Mouse (Mus musculus): ENCODE measurements at regions not wholly inside any gene's neighbourhood (a gene's known extent, or its start where the extent isn't known, plus 50 kb on each side); places are given as distances from the start of the nearest gene placed in this dataset.

DNA sequence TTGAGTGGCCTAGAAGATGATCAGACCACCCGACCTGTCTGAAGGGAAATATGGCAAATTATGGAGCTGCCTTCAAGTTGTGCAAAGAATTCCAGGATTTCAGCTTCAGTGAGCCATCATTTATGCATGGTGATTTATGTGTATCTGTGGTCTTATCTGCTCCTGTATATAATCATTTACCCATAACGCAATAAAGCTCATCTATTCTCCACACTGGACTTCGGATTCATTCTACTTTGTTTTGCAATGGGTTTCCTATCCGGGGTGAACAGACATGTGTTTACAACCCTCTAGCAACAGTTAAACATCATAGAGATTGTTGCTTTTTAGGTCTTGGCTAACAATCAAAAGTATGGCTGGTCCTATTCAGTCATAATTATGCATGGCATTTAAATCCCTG lies 145.1 kb downstream of the Pcdh10 start:
- no peaks in the 10 kb centered on the region for H3K36me3 ChIP-seq (ENCODE audit: control insufficient read depth, insufficient read depth)
- ATAC-seq (replicated peaks; ENCODE audit: extremely low read depth, insufficient read depth, low FRiP score) = no peak
- no peak overlapping the region for H3K4me2 ChIP-seq (ENCODE audit: low read depth, low read length)
- no peak overlapping the region for H3K4me3 ChIP-seq (ENCODE audit: low read length)
- H3K4me1 ChIP-seq (ENCODE audit: control insufficient read depth, insufficient read depth, low read length) = no peaks in the 10 kb centered on the region
- 71% methylated on average over 4 of the region's 4 CpGs for WGBS
- no peaks in the 10 kb centered on the region for H3K27me3 ChIP-seq (ENCODE audit: control insufficient read depth, insufficient read depth, low read length)
- no peak overlapping the region for H3K9ac ChIP-seq (ENCODE audit: low read length)
- H3K27ac ChIP-seq (ENCODE audit: low read length) = no peak overlapping the region
- no peaks in the 10 kb centered on the region for H3K9me3 ChIP-seq (replicated peaks; ENCODE audit: control insufficient read depth, low read length)

DNA sequence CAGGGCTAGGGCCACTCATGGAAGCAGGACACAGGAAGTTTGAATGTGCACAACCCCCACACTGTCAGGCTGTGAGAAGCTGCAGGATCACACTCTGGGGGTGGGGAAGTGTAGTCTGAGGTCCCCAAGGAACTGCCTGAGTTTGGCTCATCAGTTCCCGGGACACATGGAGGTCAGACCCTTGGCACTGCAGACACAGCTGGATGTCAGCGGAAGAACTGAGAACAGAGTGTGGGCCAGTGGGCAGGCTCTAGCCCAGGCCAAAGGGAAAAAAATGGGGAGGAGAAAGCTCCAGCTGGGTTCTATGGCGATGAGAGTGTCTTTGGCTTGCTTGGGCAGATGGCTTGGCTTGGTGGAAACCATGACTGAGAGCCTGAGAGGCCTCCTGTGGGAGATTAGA lies 168.9 kb downstream of the Pcdh10 start:
- 76% methylated on average over 3 of the region's 3 CpGs for WGBS
- H3K4me2 ChIP-seq (ENCODE audit: low read depth, low read length) = no peak overlapping the region
- H3K4me1 ChIP-seq (ENCODE audit: control insufficient read depth, insufficient read depth, low read length) = no peaks in the 10 kb centered on the region
- no peak overlapping the region for H3K4me3 ChIP-seq (ENCODE audit: low read length)
- H3K36me3 ChIP-seq (ENCODE audit: control insufficient read depth, insufficient read depth) = no peaks in the 10 kb centered on the region
- no peak overlapping the region for H3K9ac ChIP-seq (ENCODE audit: low read length)
- no peak for ATAC-seq (replicated peaks; ENCODE audit: extremely low read depth, insufficient read depth, low FRiP score)
- H3K9me3 ChIP-seq (replicated peaks; ENCODE audit: control insufficient read depth, low read length) = 0 out of 2 replicates have a peak, but pooled peaks cover 2% of the 10 kb centered on the region
- no peaks in the 10 kb centered on the region for H3K27me3 ChIP-seq (ENCODE audit: control insufficient read depth, insufficient read depth, low read length)
- H3K27ac ChIP-seq (ENCODE audit: low read length) = no peak overlapping the region

DNA sequence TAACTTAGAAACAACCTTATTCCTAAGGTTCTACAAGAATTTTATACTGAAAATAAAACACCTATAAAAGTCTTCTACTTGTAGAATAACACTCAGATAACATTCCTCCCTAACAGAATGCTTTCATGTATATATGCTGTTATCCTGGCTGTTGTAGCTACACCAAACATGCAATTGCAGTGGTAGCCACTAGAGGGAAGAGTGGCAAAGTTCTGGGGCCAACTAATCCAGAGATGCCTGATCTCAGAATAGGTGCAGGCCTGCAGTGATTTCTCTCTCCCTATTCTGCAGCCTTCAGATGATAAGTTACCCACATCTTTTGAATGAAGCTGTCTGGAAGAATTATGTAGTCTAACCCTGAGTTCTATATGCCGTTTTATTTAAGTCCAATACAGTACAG lies 177.5 kb downstream of the Pcdh10 start:
- Histone ChIP-seq H3K4me1 (ENCODE audit: control insufficient read depth, insufficient read depth, low read length) (no peaks in the 10 kb centered on the region), H3K9me3 (replicated peaks; ENCODE audit: control insufficient read depth, low read length) (no peaks in the 10 kb centered on the region), H3K27ac (ENCODE audit: low read length) (no peak overlapping the region), H3K9ac (ENCODE audit: low read length) (no peak overlapping the region), H3K4me3 (ENCODE audit: low read length) (no peak overlapping the region), H3K4me2 (ENCODE audit: low read depth, low read length) (no peak overlapping the region), H3K27me3 (ENCODE audit: control insufficient read depth, insufficient read depth, low read length) (no peaks in the 10 kb centered on the region), H3K36me3 (ENCODE audit: control insufficient read depth, insufficient read depth) (no peaks in the 10 kb centered on the region)
- ATAC-seq (replicated peaks; ENCODE audit: extremely low read depth, insufficient read depth, low FRiP score) = no peak
- 24% methylated on average over 1 of the region's 1 CpGs for WGBS

DNA sequence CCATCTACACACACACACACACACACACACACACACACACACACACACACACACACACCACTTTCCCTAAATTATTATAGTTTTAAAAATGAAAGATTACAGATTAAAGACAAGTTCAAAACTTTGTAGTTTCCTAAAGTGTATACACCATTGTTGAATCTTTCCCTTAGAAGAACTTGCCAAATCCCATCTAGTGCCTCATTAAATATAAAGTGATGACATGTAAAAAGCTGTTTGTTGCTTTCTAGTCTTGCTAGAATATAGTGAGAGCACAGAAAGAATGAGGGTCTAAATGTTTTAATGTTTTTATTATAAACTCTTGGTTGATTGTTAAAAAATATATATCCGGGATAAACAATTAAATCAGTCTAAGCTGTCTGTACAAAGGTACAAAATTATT lies 194.8 kb downstream of the Pcdh10 start:
- no peaks in the 10 kb centered on the region for H3K36me3 ChIP-seq (ENCODE audit: control insufficient read depth, insufficient read depth)
- H3K4me3 ChIP-seq (ENCODE audit: low read length) = no peak overlapping the region
- H3K27ac ChIP-seq (ENCODE audit: low read length) = no peak overlapping the region
- H3K4me2 ChIP-seq (ENCODE audit: low read depth, low read length) = no peak overlapping the region
- 82% methylated on average over 1 of the region's 1 CpGs for WGBS
- no peak for ATAC-seq (replicated peaks; ENCODE audit: extremely low read depth, insufficient read depth, low FRiP score)
- H3K27me3 ChIP-seq (ENCODE audit: control insufficient read depth, insufficient read depth, low read length) = no peaks in the 10 kb centered on the region
- no peak overlapping the region for H3K9ac ChIP-seq (ENCODE audit: low read length)
- H3K9me3 ChIP-seq (replicated peaks; ENCODE audit: control insufficient read depth, low read length) = no peaks in the 10 kb centered on the region
- no peaks in the 10 kb centered on the region for H3K4me1 ChIP-seq (ENCODE audit: control insufficient read depth, insufficient read depth, low read length)

DNA sequence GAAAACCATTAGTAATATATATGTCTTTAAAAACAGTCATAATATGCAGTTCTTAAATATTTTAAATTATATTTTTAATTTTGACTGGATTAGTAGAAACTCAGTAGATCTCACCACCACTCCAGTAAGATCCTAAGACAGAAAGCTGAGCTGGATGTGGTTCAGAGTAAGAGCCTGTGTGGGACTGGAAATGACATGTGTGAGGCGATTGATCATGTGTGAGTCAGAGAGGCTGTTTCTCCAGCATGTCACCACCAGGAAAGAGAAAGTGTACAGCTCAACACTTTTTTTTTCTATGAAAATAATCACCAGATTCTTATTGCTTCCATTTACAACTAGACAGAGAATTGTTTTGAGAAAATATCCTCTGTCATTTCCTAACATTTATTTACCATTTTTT lies 198.8 kb downstream of the Pcdh10 start:
- ATAC-seq (replicated peaks; ENCODE audit: extremely low read depth, insufficient read depth, low FRiP score) = no peak
- Histone ChIP-seq H3K9ac (ENCODE audit: low read length) (no peak overlapping the region), H3K4me2 (ENCODE audit: low read depth, low read length) (no peak overlapping the region), H3K4me1 (ENCODE audit: control insufficient read depth, insufficient read depth, low read length) (no peaks in the 10 kb centered on the region), H3K36me3 (ENCODE audit: control insufficient read depth, insufficient read depth) (no peaks in the 10 kb centered on the region), H3K27ac (ENCODE audit: low read length) (no peak overlapping the region), H3K27me3 (ENCODE audit: control insufficient read depth, insufficient read depth, low read length) (no peaks in the 10 kb centered on the region), H3K4me3 (ENCODE audit: low read length) (no peak overlapping the region), H3K9me3 (replicated peaks; ENCODE audit: control insufficient read depth, low read length) (no peaks in the 10 kb centered on the region)
- WGBS = 71% methylated on average over 1 of the region's 1 CpGs

DNA sequence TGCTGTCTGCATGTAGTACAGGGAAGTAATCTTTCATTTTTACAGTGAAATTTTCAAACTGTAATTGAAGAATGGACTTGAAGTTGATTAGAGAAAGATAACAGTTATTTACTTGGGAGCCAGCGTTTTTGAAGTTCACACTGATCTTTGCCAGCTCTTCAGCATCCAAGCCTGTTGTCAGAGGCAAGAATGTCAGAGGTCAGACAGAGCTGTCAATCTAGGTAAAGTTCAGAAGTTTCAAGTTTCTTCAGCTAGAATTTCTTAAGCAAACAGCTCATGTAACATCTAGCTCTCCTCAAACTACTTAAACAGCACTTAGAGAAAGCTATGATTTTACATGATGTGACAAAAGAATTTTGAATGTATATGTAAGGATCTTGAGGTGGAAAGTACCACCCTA lies 215.4 kb downstream of the Pcdh10 start:
- no peak overlapping the region for H3K4me2 ChIP-seq (ENCODE audit: low read depth, low read length)
- no peaks in the 10 kb centered on the region for H3K36me3 ChIP-seq (ENCODE audit: control insufficient read depth, insufficient read depth)
- 43% methylated on average over 1 of the region's 1 CpGs for WGBS
- no peaks in the 10 kb centered on the region for H3K27me3 ChIP-seq (ENCODE audit: control insufficient read depth, insufficient read depth, low read length)
- H3K9ac ChIP-seq (ENCODE audit: low read length) = no peak overlapping the region
- H3K4me3 ChIP-seq (ENCODE audit: low read length) = no peak overlapping the region
- no peak overlapping the region for H3K27ac ChIP-seq (ENCODE audit: low read length)
- H3K4me1 ChIP-seq (ENCODE audit: control insufficient read depth, insufficient read depth, low read length) = no peaks in the 10 kb centered on the region
- ATAC-seq (replicated peaks; ENCODE audit: extremely low read depth, insufficient read depth, low FRiP score) = no peak
- no peaks in the 10 kb centered on the region for H3K9me3 ChIP-seq (replicated peaks; ENCODE audit: control insufficient read depth, low read length)

DNA sequence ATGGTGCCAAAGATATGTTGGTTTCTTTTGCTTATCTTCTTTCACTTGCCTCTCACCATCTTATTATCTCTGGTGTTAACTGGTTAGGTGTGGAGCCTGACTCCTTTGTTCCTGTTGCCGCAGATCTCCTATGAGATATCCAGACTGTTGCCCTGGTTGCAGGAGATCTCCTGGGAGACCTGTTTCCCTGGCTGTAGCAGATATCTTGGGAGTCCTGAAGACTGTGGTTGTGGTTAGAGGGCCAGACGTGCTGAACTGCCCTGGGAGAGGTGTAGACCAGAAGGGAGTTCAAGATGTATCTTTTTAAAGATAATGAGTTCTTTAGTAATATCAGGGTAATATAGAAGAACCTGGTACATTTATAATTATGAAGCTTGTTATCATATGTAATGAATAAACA lies 224.1 kb downstream of the Pcdh10 start:
- Histone ChIP-seq H3K4me1 (ENCODE audit: control insufficient read depth, insufficient read depth, low read length) (no peaks in the 10 kb centered on the region), H3K27ac (ENCODE audit: low read length) (no peak overlapping the region), H3K9ac (ENCODE audit: low read length) (no peak overlapping the region), H3K4me2 (ENCODE audit: low read depth, low read length) (no peak overlapping the region), H3K9me3 (replicated peaks; ENCODE audit: control insufficient read depth, low read length) (no peaks in the 10 kb centered on the region), H3K4me3 (ENCODE audit: low read length) (no peak overlapping the region), H3K36me3 (ENCODE audit: control insufficient read depth, insufficient read depth) (no peaks in the 10 kb centered on the region), H3K27me3 (ENCODE audit: control insufficient read depth, insufficient read depth, low read length) (no peaks in the 10 kb centered on the region)
- ATAC-seq (replicated peaks; ENCODE audit: extremely low read depth, insufficient read depth, low FRiP score) = no peak
- 46% methylated on average over 2 of the region's 2 CpGs for WGBS

DNA sequence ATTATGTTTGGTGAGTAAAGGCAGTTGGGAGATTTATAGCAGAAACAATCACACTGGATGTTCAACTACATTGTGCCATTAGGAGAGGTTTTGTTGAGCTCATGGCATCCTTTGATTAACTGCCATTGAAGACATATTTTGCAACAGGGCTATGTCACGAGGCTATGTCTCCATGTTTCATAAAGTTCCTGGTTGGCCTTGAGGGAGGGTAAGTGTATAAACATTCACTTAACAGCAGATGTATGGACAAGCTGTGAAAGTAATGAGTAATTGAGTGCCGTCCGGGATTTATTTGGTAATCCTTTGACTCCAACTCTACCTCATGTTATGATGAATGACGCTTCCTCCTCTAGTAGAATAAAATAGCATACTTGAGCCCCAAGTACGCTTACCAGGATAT lies 225.0 kb downstream of the Pcdh10 start:
- Histone ChIP-seq H3K27me3 (ENCODE audit: control insufficient read depth, insufficient read depth, low read length) (no peaks in the 10 kb centered on the region), H3K4me1 (ENCODE audit: control insufficient read depth, insufficient read depth, low read length) (no peaks in the 10 kb centered on the region), H3K4me2 (ENCODE audit: low read depth, low read length) (no peak overlapping the region), H3K36me3 (ENCODE audit: control insufficient read depth, insufficient read depth) (no peaks in the 10 kb centered on the region), H3K27ac (ENCODE audit: low read length) (no peak overlapping the region), H3K9me3 (replicated peaks; ENCODE audit: control insufficient read depth, low read length) (no peaks in the 10 kb centered on the region), H3K4me3 (ENCODE audit: low read length) (no peak overlapping the region), H3K9ac (ENCODE audit: low read length) (no peak overlapping the region)
- ATAC-seq (replicated peaks; ENCODE audit: extremely low read depth, insufficient read depth, low FRiP score) = no peak
- 67% methylated on average over 5 of the region's 5 CpGs for WGBS

DNA sequence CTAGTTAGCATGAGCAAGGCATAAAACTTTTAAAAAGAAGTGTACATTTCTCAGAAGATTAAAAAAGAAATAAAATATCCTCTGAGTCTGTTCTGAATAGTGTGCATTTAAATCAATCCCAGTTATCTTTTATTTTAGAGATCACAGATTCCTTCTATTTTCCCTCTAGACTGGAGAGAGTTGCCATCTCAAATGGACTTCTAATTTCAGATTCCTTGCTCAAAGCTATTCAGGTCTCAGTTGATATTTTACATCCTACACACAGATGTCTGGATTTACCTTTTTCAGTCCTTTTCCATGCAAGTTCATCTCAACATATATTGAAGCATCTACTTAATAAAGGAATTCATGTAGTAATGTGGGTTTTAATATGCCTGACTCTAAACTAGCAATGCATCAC lies 242.5 kb downstream of the Pcdh10 start:
- no peaks in the 10 kb centered on the region for H3K4me1 ChIP-seq (ENCODE audit: control insufficient read depth, insufficient read depth, low read length)
- H3K27ac ChIP-seq (ENCODE audit: low read length) = no peak overlapping the region
- H3K4me2 ChIP-seq (ENCODE audit: low read depth, low read length) = no peak overlapping the region
- H3K4me3 ChIP-seq (ENCODE audit: low read length) = no peak overlapping the region
- H3K36me3 ChIP-seq (ENCODE audit: control insufficient read depth, insufficient read depth) = no peaks in the 10 kb centered on the region
- no peaks in the 10 kb centered on the region for H3K9me3 ChIP-seq (replicated peaks; ENCODE audit: control insufficient read depth, low read length)
- ATAC-seq (replicated peaks; ENCODE audit: extremely low read depth, insufficient read depth, low FRiP score) = no peak
- H3K9ac ChIP-seq (ENCODE audit: low read length) = no peak overlapping the region
- H3K27me3 ChIP-seq (ENCODE audit: control insufficient read depth, insufficient read depth, low read length) = no peaks in the 10 kb centered on the region

DNA sequence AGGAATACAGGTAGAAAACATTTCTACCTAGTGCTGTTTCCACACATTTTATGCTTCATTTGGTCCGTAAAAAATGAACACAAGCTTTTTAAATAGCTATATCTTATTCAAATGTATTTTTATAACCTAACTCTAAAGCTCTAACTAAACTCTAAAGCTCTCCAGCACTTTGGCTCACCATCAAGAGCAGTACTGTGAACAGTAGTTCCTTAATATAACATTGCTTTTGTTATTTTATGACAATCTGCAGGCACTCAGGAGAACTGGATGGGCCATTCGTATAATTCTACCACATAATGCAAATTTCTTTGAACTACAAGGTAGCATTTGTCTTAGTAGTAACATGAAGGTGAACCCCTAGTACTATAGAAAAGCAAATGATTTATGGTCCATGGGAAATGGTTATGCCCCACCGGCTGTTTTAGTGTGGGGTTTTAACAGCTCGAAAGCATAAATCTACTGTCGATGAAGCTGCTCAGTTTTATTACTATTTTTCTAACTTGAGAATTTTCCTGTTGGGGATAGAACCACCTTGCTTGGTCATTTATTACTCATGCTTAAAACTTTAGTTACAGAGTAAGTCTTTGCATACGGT lies 267.8 kb downstream of the Pcdh10 start:
- Histone ChIP-seq H3K27ac (ENCODE audit: low read length) (no peak overlapping the region), H3K4me3 (ENCODE audit: low read length) (no peak overlapping the region), H3K36me3 (ENCODE audit: control insufficient read depth, insufficient read depth) (no peaks in the 10 kb centered on the region), H3K4me1 (ENCODE audit: control insufficient read depth, insufficient read depth, low read length) (no peaks in the 10 kb centered on the region), H3K9ac (ENCODE audit: low read length) (no peak overlapping the region), H3K27me3 (ENCODE audit: control insufficient read depth, insufficient read depth, low read length) (no peaks in the 10 kb centered on the region), H3K4me2 (ENCODE audit: low read depth, low read length) (no peak overlapping the region), H3K9me3 (replicated peaks; ENCODE audit: control insufficient read depth, low read length) (no peaks in the 10 kb centered on the region)
- 80% methylated on average over 6 of the region's 6 CpGs for WGBS
- ATAC-seq (replicated peaks; ENCODE audit: extremely low read depth, insufficient read depth, low FRiP score) = no peak

All from heart, embryonic 16.5 days (tissue).